Mouse (Mus musculus): ENCODE data around the gene Clec4n.
"Not testable (repeated sequence)": the region's sequence is repeated elsewhere in the genome, so short reads cannot be mapped to it uniquely, and the experiment has no call there.

The Clec4n gene

DNA sequence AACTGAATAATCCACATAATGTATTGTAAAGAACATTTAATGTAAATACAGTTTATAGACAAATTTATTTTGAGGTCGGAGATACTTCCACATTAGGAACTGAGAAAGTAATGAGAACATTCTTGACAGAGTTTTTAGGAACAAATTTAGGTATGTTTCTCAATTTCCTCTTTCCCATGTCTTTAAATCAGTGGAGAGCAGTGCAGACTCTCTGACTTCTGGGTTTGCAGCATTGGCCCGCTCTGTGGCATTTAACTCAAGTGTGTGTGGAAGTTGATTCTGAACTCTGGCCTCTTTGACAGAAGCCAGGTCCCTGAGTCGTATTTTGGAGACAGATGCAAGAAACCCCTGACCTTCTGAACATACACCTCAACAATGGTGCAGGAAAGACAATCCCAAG, at the start of gene Clec4n:
Gene Clec4n, plus strand, starts transcription at position 200 of the 400 bp plus-strand sequence.
- no peak for DNase-seq (ENCODE audit: low spot score)

DNA sequence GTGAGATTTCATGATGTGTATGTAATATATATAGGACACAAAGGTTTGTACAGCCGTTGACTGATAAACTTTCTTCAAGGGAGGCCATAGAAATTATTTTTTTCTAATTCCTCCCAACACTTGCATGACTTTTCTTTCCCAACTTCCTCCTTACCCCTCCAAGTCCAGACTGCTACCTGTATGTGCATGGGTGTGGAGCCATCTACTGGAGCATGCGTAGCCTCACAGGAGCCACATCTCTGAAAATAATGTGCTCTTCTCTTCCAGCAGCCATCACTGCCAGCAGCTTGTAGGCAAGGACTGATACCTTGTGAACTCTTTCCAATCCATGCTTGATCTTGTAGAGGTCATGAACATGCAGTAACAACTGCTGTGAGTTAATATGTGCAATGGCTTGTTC, 44.8 kb upstream of the Clec4n start:
- peak; percentile 1 for DNase-seq (ENCODE audit: low spot score)

DNA sequence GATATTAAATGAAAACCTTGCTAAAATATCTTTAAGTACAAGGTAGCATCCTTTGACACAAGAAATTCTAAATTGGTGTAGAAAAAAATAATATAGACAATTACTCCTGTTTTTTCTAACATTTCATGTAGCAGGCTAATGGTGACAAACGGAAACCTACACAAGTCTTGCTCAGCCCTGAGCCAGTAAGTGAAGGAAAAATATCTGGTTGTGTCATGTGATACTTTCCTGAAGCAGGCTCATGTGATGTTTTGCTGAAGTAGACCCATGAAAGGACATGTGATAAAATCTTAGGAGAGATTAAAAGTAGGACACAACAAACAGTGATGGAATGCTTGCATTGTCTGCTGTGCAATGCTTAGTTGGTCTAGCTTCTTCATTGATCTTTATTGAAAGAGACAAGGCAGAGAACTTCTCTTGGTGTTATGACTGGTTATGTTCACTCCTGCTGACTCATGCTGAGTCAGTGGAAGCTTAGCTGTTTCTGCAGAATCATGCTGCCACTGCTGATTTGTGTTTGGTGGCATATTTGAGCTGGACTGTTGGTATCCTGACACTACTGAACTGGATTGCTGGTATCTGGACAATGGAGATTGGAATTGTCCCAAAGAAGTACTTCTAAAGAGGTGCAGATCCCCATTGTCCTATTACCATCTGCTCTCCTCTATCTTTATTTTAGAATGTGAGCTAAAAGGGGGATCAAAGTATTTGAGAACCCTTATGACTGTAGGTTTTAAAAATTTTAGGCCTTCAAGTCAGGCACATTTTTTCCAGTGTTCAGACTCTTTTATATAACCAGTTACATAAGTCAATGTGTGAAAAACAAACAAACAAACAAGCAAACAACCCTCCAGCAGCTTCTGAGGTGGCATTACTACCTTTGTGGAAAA, 22.2 kb upstream of the Clec4n start:
- DNase-seq (ENCODE audit: low spot score), result no peak

DNA sequence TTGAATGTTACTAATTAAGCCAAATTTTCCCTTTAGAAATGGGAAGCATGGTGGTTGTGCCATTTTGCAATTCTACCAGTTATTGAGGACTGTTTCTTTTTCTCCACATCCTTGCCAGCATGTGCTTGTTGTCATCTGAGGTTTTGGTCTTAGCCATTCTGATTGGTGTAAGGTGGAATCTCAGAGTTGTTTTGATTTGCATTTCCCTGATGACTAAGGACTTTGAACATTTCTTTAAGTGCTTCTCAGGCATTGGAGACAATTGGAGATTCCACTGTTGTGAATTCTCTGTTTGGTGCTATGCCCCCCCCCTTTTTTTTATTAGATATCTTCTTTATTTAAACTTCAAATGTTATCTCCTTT, 21.6 kb upstream of the Clec4n start:
- not testable (repeated sequence) for DNase-seq (ENCODE audit: low spot score)

- DNase-seq (ENCODE audit: low spot score), result no peak
Measured at GRCm38 (mm10) chr6:123211726-123212125, 17.9 kb upstream of the Clec4n start.

GRCm38 (mm10) chr6:123227519-123228166, 2.0 kb upstream of the Clec4n start:
- no peak for DNase-seq (ENCODE audit: low spot score)

DNA sequence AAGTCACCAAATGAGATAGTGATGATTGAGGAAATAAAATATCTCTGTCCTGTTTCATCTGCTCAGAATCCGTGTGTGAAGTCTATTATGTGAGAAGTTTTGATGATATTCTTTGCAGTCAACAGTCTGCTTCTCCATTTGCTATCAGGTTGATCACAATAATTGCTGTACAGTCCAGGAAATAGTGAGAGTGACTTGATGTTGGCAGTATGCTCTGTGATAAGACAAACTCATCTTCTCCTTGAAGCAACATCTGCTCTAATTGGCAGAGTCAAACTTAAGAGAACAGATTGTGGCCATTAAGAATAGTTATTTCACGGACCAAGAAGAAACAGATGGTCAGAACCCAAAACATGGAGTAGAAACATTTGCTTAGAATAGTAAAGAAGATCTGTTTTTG, 1.5 kb downstream of the Clec4n start:
- no peak for DNase-seq (ENCODE audit: low spot score)

GRCm38 (mm10) chr6:123237582-123237981, 7.9 kb downstream of the Clec4n start:
- DNase-seq (ENCODE audit: low spot score), result no peak

DNA sequence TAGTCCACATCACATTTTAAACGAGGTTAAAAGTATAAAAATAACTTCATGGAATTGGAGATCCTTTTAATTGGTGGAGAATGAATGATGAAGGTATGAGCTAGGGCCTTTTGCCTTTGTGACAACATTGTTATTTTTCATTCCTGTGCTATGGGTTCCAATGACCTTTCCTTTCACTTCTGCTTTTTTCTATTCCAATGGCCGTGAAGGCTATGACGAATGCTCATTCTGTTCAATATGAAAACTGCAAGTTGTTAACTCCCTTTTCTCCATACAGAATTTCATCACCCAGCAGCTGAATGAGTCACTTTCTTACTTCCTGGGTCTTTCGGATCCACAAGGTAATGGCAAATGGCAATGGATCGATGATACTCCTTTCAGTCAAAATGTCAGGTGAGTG, 14.6 kb downstream of the Clec4n start:
- no peak for DNase-seq (ENCODE audit: low spot score)

GRCm38 (mm10) chr6:123248862-123249261, 19.2 kb downstream of the Clec4n start:
- not testable (repeated sequence) for DNase-seq (ENCODE audit: low spot score)

DNA sequence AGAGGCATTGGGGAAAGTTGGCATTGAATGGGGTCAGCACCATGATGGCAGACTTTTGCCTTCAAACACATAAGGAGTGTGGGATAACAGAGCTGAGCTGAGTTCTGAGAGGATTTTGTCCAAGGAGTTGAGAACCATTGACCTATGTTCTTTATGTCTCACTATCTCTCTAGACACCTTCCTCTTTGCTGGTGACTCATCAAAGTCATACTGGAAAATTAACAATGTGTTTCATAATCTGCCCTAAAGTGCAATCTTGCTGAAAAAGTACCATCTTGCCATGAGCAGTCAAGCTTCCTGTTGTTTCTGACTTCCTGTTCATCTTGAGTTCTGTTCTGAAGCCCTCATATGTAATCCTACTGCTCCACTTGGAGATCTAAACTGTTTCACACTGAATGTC, 23.1 kb downstream of the Clec4n start:
- no peak for DNase-seq (ENCODE audit: low spot score)

- DNase-seq (ENCODE audit: low spot score), result no peak
Measured at GRCm38 (mm10) chr6:123258946-123259345, 29.3 kb downstream of the Clec4n start.

DNA sequence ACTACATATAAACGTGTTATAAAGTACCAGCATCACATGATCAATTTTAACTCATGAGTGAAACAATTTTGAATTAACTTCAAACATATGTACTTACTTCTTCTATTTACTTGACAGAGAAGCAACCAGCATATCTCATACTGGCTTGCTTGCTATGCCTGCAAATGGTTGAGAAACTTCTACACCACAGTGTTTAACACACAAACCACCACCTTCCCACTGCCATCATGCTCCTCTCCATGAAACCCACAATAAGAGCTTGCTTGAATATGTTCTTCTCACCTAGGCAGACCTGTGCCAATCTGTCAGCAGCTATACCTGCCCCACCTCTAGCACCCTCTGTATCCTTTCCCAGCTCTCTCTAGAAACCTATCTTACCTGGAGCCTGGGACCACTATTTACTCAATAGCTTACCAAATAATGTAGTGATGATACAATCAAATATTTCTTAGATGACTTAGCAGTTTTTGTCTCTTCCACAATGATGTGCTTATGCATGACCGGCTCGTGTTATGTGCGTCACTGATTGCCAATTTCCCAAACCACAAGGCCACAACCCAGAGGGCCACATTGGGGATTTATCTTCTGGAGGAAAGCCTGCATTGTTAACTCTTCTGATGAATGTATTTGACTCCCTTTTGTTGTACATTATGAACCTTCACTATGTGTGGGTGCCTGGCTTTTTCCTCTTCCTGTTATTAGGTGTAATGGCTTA, 30.4 kb downstream of the Clec4n start:
- DNase-seq (ENCODE audit: low spot score), result no peak

DNA sequence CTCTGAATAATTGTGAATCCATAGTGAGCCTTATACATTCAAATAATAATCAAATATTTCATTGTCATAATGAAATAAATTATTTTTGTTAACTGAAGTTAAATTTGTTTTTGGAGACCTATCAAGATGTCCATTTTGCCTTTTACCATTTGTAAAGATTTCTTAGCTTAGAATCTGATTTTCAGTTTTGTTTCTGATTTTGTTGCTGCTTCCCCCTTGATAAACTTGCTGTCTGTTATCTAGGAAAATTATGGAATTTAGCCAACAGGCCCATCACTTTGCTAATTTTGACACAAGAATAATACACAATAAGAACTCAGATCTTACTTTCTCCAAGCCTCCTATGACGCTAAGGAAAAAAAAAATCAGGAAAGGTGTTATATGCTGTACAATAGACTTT, 31.2 kb downstream of the Clec4n start:
- no peak for DNase-seq (ENCODE audit: low spot score)

GRCm38 (mm10) chr6:123261555-123262161, 32.0 kb downstream of the Clec4n start, which contains the start of gene Clec4d:
Clec4d (plus strand) TSS chr6:123262111.
- DNase-seq (ENCODE audit: low spot score), result no peak

GRCm38 (mm10) chr6:123264194-123264593, 34.6 kb downstream of the Clec4n start:
- DNase-seq (ENCODE audit: low spot score), result no peak

DNA sequence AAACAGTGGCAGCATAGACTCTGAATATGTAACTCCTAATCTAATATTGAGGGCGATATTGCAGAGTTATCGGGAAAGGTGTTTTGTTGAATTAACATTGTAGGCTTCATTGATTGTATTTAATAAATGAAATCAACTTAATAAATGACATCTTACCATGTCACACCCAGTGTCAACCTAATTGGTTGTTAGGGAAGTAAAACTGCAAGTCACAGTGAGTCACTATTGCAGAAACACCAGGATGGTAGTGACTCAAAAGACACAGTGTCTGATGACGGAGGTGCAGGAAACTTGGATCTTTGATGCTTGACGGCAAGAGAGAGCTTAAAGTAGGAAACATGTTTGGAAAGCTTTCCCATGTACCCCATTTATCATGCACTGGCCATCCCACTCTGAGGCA, 36.2 kb downstream of the Clec4n start:
- DNase-seq (ENCODE audit: low spot score), result no peak

DNA sequence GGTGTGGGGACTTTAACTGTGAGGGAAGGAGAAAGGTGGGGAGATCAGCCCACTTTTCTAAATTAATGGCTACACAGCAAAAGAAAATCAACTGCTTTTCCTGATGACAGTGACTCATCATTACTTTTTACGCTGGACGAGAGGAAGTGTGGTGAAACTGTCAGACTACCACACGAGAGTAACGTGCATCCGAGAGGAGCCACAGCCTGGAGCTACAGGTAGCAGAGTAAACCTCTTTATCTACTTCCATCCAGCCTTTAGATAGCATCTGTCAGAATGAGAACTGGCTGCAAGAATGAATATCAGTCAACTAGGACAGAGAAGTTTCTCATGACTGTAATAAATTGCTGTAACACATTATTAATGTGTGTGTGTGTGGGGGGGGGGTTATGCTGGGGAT, 37.3 kb downstream of the Clec4n start:
- DNase-seq (ENCODE audit: low spot score), result no peak

DNA sequence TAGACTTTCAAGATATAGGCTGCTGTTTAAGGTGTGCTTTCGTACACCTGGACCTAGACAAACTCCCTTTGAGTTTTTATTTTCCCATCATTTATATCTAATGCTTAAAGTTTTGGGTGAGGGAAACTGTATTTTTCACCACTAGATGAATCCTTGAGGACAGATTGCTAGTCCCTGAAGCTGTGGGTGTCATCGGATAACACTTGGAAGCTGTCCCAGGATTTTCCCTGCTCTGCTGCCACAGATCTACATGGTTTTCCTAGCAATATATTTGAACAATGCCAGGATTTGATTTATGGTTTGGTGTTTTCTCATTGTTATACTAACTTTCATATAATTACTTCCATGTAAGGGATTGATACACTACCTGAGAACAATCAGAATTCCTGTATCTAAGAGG, 49.8 kb downstream of the Clec4n start:
- DNase-seq (ENCODE audit: low spot score), result peak; percentile 7

DNA sequence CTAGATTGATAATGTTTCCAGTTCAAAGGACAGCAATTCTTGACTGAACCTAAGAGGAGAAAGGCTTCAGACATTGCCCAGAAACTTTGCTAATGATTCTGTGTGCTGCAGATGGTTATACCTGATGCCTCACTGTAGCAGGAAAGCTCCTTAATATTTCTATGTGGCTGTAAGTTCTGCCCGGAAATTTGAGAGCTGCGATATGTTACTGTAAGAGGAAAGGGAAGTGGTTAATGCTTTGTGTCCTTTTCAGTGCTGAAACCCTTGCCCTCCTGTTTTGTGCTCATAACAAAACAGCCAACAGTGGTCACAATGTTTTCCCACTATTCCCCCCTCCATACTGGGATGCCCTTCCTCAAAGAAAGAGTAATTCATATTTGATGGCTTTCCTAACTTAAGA, 56.7 kb downstream of the Clec4n start:
- no peak for DNase-seq (ENCODE audit: low spot score)

DNA sequence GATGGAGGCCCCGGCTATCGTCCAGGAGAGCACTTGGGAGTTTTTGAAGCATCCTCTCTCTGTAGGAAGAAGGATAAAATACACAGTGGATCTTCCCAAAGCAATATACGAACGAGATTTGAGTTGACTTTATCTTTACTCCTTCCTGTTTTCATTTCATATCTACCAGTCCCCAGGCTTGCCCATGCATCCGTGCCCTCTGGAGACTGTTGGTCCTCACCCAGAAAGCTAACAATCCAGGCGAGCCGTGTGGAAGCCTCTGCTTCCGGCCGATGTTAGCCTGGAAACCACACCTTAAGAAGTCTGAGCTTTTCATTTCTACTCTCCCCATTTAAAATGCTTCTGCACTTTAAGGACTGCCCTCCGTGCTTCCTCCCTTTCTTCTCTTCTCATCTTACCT, 59.3 kb downstream of the Clec4n start:
- DNase-seq (ENCODE audit: low spot score), result no peak

DNA sequence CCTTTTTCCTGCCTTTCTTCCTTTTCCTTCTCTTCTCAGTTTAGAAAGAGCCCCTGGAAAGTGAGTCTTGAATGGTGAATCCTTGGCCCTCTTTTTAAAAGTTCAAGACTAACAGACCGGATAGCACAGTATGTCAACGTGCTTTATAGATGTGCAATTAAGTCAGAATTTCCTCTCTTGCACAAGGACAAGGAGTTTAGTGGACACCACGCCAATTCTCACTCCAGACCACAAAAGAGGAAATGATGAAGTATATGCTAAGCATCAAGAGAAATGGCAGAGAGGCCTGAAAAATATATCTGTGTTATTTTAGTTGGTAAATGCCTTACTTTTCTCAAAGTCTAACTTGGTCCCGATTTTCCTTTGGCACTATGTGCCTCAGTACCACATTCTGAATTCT, 60.1 kb downstream of the Clec4n start, which contains the start of gene Clec4e:
Gene Clec4e, minus strand, starts transcription at position 118 of the 400 bp plus-strand sequence.
- no peak for DNase-seq (ENCODE audit: low spot score)

Data from left cerebral cortex, adult 11 months (tissue).